Mouse (Mus musculus): ENCODE measurements around the gene Trappc6a. TPM values are rescaled to one million over a fixed set of nuclear protein-coding genes. Genes with fewer than 3 reads are reported as not detected.

Trappc6a gene
- polyA plus RNA-seq, 1 experiment = 120 TPM

DNA sequence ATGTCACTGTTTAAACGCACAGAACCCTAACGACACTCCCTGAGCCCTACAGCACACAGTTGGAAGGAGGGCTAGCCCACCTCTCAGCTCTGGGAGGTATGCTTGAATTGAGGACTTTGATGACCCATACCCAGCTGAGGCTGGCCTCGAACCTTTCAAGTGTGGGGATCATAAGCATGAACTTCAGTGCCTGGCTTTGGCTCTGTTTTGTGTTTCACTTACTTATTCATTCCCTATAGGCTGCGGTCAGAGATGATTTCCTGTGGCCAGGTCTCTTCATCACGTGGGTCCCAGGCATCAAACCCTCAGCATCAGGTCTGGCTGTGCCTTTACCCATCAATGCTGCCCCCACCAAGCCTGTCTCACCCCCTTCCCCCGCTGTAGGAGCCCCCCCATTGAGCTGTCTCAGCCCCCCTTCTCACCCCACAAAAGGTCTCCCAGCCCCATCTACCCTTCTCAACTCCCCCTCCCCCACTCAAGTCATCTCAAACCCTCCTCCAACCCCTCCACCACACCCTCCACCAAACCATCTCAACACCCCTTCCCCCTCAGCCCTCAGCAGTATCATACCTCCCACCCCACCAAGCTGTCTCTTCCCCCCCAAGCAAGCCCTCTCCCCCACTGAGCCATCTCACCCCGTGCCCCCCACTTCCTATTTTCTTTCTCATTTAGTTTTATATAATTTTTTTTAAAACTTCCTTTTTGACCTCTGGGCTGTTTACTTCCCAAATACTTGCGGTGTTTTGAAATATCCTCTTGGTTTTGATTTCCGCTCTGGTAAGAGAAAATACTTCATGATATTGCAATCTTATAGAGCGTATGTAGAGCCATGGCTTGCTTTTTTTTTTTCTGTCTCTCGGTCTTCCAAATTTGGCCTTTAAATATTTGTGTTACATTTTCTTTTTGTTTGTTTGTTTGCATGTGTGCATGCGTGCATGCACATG lies 7.5 kb upstream of the Trappc6a start:
- Histone ChIP-seq H3K36me3 (ENCODE audit: control insufficient read depth, insufficient read depth, low read length) (no peaks in the 10 kb centered on the region), H3K4me3 (ENCODE audit: low read depth, low read length) (no peak overlapping the region), H3K27ac (ENCODE audit: insufficient read depth, low read depth, low read length) (peak overlapping the region; percentile 10; the same call in 1 of the 2 replicates), H3K27me3 (ENCODE audit: control insufficient read depth, insufficient read depth, low read length) (no peaks in the 10 kb centered on the region), H3K4me1 (ENCODE audit: control insufficient read depth, insufficient read depth, insufficient read length, low read length) (peaks cover 2% of the 10 kb centered on the region; the same call in 1 of the 2 replicates)
- TF ChIP-seq POLR2A (IDR thresholded peaks at IDR 0.05; ENCODE audit: low read depth, low read length) (no peak), CTCF (IDR thresholded peaks at IDR 0.05; ENCODE audit: extremely low read depth, insufficient read length, insufficient replicate concordance, low read depth, low read length) (no peak)
- 59% methylated on average over 12 of the region's 12 CpGs for WGBS

DNA sequence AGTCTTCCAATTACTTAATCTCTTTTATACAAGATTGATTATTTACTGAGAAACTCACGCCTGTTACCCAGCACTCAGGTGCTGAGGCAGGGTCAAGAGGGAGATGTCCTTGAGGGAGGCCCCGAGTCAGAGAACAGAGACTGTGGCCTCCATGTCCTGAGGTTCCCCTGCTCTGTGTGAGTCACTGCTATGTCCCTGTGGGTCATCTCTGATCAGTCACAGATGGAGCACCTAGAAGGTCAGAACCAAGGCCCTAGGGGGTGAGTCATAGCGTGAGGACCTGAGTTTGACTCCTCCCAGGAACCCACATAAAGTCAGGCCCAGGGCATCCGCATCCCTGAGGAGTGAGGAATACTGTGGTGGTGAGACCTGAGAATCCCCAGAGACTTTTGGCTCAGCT lies 6.5 kb upstream of the Trappc6a start:
- Histone ChIP-seq H3K4me1 (ENCODE audit: control insufficient read depth, insufficient read depth, insufficient read length, low read length) (peaks cover 2% of the 10 kb centered on the region; the same call in 1 of the 2 replicates), H3K4me3 (ENCODE audit: low read depth, low read length) (no peak overlapping the region), H3K27me3 (ENCODE audit: control insufficient read depth, insufficient read depth, low read length) (no peaks in the 10 kb centered on the region), H3K27ac (ENCODE audit: insufficient read depth, low read depth, low read length) (peak overlapping the region; percentile 25; the same call in 1 of the 2 replicates), H3K36me3 (ENCODE audit: control insufficient read depth, insufficient read depth, low read length) (no peaks in the 10 kb centered on the region)
- WGBS = 79% methylated on average over 4 of the region's 4 CpGs
- TF ChIP-seq CTCF (IDR thresholded peaks at IDR 0.05; ENCODE audit: extremely low read depth, insufficient read length, insufficient replicate concordance, low read depth, low read length) = no peak

DNA sequence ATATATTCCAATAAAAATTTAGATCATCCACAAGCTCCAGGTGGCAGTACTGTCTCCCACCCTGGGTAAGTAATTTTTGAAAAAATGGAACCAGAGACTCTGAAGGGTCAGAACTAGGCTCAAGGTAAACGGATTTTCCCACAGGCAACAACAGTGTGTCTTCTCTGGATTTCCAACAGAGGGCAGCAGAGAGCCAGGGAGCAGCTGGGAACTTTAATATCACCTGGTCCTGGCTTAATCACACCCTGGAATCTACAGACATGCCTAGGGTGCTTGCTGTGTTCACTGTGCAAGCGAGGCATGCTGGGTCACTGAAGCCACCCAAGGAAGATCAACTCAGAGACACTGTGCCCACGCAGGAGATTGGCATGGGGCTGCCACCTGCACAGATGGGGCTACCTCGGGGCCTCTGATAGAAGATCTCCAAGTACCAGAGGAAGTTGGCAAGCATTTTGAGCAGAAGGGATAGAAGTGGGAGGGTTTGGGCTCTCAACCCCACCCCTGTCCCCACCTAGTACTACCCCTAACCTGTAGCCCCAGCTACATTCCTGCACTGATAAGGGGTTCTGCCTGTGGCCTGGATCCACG lies 4.6 kb upstream of the Trappc6a start:
- peaks cover 10% of the 10 kb centered on the region for H3K4me1 ChIP-seq (ENCODE audit: control insufficient read depth, insufficient read depth, insufficient read length, low read length)
- TF ChIP-seq CTCF (IDR thresholded peaks at IDR 0.05; ENCODE audit: extremely low read depth, insufficient read length, insufficient replicate concordance, low read depth, low read length) = peak; percentile 78; the same call in 1 of the 2 replicates
- no peak for TF ChIP-seq POLR2A (IDR thresholded peaks at IDR 0.05; ENCODE audit: low read depth, low read length)
- no peaks in the 10 kb centered on the region for H3K27me3 ChIP-seq (ENCODE audit: control insufficient read depth, insufficient read depth, low read length)
- 22% methylated on average over 5 of the region's 5 CpGs for WGBS
- no peak overlapping the region for H3K4me3 ChIP-seq (ENCODE audit: low read depth, low read length)
- no peak overlapping the region for H3K27ac ChIP-seq (ENCODE audit: insufficient read depth, low read depth, low read length)
- H3K36me3 ChIP-seq (ENCODE audit: control insufficient read depth, insufficient read depth, low read length) = no peaks in the 10 kb centered on the region

DNA sequence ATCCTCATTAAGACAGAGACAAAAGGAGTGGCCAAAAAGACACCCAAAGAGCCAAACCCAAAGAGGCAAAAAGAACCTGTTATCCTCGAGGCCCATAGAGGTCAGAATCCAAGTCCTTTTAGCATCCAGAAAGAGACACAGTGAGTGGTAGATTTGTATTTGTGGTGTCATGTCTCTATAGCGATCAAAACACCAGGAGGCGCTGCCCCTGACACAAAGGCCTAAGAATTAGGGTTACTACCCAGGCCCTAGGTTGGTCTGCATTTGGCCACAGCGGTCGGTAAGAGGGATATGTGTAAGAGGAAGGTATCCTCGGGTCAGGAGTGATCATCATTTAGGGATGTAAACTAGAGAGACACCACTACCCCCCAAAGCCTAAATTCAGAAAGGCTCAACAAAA lies 1.9 kb upstream of the Trappc6a start:
- H3K4me3 ChIP-seq (ENCODE audit: low read depth, low read length) = no peak overlapping the region
- WGBS = 68% methylated on average over 6 of the region's 6 CpGs
- no peaks in the 10 kb centered on the region for H3K27me3 ChIP-seq (ENCODE audit: control insufficient read depth, insufficient read depth, low read length)
- peaks cover 16% of the 10 kb centered on the region for H3K4me1 ChIP-seq (ENCODE audit: control insufficient read depth, insufficient read depth, insufficient read length, low read length)
- no peak for TF ChIP-seq POLR2A (IDR thresholded peaks at IDR 0.05; ENCODE audit: low read depth, low read length)
- TF ChIP-seq CTCF (IDR thresholded peaks at IDR 0.05; ENCODE audit: extremely low read depth, insufficient read length, insufficient replicate concordance, low read depth, low read length) = no peak
- no peaks in the 10 kb centered on the region for H3K36me3 ChIP-seq (ENCODE audit: control insufficient read depth, insufficient read depth, low read length)
- no peak overlapping the region for H3K27ac ChIP-seq (ENCODE audit: insufficient read depth, low read depth, low read length)

DNA sequence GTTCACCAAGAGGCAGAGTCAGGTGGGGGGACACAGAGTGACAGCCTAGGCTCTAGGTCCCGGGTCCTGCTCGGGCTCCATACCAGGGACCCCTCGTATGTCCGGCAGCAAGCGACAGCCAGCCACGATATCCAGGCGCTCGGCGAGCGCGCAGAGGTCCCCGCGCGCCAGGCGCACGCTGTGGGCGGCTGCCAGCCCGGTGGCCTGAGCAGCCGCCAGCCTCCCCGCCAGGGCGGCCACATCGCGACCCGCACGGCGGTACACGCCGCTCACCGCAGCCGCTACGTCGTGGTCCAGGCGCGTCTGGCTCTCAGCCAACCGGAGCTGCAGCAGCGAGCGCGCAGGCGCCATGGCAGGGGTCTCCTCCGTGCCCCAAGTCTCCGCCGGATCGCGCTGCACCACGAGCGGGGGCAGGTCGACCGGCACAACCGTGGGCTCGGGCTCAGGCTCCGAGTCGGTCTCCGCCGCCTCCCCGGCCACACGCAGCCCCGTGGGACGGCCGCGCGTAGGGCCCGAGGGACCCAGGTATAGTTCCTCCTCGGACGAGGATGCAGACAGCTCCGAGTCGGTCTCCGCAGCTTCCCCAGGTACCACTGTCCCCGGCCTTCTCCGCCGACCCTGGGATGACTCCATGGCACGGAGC lies 1.1 kb upstream of the Trappc6a start:
- H3K27ac ChIP-seq (ENCODE audit: insufficient read depth, low read depth, low read length) = no peak overlapping the region
- no peaks in the 10 kb centered on the region for H3K27me3 ChIP-seq (ENCODE audit: control insufficient read depth, insufficient read depth, low read length)
- WGBS = 7% methylated on average over 71 of the region's 71 CpGs
- peaks cover 16% of the 10 kb centered on the region for H3K4me1 ChIP-seq (ENCODE audit: control insufficient read depth, insufficient read depth, insufficient read length, low read length)
- H3K36me3 ChIP-seq (ENCODE audit: control insufficient read depth, insufficient read depth, low read length) = no peaks in the 10 kb centered on the region
- TF ChIP-seq POLR2A (IDR thresholded peaks at IDR 0.05; ENCODE audit: low read depth, low read length) (no peak), CTCF (IDR thresholded peaks at IDR 0.05; ENCODE audit: extremely low read depth, insufficient read length, insufficient replicate concordance, low read depth, low read length) (no peak)
- H3K4me3 ChIP-seq (ENCODE audit: low read depth, low read length) = peak overlapping the region; percentile 83

DNA sequence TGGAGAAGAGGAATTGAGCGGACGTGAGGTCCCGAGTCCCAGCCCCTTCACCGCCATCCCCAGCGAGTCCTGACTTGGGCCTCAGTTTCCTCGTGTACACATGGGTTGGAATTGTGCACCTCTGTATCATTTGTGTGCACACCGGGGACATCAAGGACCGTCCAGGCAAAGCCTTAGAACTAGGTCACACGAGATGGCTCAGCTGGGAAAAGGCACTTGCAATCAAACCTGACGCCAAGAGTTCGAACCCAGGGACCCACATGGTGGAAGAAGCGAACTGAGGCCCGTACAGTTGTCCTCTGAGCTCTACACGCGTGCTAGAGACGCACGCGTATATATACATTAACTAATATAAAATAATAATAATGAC lies 598 bp upstream of the Trappc6a start:
- no peaks in the 10 kb centered on the region for H3K27me3 ChIP-seq (ENCODE audit: control insufficient read depth, insufficient read depth, low read length)
- peak overlapping the region; percentile 83 for H3K4me3 ChIP-seq (ENCODE audit: low read depth, low read length)
- TF ChIP-seq POLR2A (IDR thresholded peaks at IDR 0.05; ENCODE audit: low read depth, low read length) (no peak), CTCF (IDR thresholded peaks at IDR 0.05; ENCODE audit: extremely low read depth, insufficient read length, insufficient replicate concordance, low read depth, low read length) (no peak)
- no peaks in the 10 kb centered on the region for H3K36me3 ChIP-seq (ENCODE audit: control insufficient read depth, insufficient read depth, low read length)
- 4% methylated on average over 18 of the region's 18 CpGs for WGBS
- no peak overlapping the region for H3K27ac ChIP-seq (ENCODE audit: insufficient read depth, low read depth, low read length)
- peaks cover 16% of the 10 kb centered on the region for H3K4me1 ChIP-seq (ENCODE audit: control insufficient read depth, insufficient read depth, insufficient read length, low read length)

All from small intestine, adult 2 months (tissue).